Mouse (Mus musculus): ENCODE measurements around the gene Matk.

The Matk gene

DNA sequence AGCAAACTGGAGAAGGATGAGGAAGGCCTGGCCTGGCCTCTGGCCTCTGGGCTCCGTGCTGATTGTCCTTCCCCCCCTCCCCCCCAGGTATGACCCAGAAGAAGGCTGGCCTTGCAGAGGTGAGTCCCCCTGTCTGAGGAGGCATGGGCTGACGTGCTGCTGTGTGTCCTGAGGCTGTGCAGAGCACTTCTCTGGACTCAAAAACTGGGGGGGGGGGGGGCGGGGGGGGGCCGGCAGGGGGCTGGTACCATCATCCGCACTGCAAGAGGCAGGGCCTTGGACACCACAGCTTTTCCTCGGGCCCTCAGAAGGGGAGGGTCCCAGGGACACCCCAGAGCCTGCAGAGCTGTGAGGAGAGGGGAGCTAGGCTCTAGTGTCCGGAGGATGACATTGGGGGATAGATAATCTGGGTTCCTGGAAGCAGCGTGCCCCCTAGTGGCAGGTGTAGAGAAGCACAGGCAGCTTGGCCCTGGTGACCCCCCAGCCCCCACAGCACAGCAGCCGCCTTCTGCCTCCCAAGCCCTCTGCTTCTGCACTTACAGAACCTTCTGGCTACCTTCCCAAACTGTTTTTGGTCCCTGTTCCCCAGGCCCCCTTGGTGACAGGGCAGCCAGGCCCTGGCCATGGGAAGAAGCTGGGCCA, 52.0 kb downstream of the Matk start:
- DNase-seq: peak; percentile 78 to 83

DNA sequence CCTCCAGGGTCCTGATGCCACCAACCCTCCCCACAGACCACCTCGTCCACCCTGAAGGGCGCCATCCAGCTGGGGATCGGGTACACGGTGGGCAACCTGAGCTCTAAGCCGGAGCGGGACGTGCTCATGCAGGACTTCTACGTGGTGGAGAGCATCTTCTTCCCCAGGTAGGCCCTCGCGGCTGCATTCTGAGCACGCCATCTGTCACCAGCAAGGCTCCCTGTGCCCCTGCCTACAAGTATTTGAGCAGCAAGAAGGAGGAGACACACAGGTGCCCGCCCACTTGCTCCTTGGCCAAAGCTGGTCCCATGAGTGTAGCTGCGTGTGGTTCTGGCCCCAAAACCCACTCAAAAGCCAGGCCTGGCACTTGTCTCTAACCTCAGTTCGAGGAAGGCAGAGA, 52.9 kb downstream of the Matk start:
- peak; percentile 74 to 78 for DNase-seq

DNA sequence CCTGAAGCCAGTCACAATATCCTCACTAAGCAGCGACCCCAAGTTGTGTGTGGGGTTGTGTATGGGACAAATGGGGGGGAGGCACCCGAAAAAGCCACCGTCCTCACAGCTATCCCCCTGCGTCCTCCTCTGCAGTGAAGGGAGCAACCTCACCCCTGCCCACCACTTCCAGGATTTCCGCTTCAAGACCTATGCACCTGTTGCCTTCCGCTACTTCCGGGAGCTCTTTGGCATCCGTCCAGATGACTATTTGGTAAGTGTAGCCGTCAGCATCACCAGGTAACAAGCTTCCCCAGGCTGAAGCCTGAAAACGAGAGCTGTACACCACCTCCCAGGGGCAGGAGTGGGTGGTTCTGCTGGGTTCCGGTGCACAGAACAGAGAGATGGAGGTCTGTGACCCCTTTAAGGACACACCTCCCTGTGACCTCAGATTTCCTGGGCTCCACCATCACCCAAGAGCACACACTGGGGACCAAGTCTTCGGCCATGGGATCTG, 53.5 kb downstream of the Matk start:
- no peak for DNase-seq

DNA sequence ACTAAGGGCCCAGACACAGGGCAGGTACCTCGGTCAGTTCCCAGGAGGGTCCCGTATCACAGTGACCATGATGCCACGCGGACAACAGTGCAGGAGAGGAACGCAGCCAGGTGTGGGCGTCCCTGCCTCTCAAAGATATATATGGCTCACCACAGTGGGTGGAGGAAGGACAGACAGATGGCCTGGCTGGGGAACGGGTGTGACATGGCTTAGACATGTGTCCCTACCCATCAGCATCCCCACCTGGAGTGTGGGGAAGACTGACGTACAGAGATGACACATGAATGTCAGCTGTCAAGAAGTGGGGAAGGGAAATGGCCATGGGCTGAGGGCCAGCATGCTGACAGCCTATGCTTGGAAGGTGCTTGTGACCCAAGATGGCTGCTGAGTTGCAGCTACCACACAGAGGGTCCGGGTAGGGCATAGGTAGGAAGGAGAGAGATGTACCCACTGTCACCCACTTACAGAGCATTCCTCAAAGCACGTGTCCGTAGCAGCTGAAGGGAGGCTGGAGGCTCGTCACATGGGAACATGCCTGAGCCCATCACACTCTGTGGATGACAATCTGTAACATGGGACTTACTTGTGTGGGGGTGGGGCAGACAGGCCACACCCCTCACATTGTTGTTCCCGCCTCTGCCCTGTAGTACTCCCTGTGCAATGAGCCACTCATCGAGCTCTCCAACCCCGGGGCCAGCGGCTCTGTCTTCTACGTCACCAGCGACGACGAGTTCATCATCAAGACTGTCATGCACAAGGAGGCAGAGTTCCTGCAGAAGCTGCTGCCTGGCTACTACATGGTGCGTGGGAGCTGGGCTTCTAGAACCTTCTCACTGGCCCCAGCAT, 54.3 kb downstream of the Matk start:
- DNase-seq: no peak

DNA sequence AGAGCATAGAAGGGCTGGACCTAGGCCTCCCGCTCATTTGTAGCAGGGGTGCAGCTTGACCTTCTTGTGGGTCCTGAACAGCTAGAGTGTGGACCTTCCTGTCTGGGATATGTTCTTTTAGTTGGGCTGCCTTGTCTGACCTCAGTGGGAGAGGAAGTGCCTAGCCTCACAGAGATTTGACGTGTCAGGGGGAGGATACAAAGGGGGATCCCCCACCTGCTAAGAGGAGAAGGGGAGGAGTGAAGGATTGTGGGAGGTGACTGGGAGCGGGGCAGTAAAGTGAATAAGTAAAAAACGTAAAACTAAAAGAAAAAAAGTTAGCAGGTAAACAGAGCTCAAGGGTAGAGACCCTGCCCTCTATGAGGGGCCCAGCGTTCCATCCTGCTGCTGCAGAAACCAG, 56.8 kb downstream of the Matk start:
- DNase-seq: no peak
